Mouse (Mus musculus) thymus, postnatal 36 days (tissue): Measurements from ENCODE around the gene Moxd1.

Experiments used
- DNase-seq, 2 experiments: peaks; one replicate each; pipeline ENCODE4 v3.0.0; 2022; ENCODE audit warnings: mixed read lengths in 2 of 2

The Moxd1 gene

DNA sequence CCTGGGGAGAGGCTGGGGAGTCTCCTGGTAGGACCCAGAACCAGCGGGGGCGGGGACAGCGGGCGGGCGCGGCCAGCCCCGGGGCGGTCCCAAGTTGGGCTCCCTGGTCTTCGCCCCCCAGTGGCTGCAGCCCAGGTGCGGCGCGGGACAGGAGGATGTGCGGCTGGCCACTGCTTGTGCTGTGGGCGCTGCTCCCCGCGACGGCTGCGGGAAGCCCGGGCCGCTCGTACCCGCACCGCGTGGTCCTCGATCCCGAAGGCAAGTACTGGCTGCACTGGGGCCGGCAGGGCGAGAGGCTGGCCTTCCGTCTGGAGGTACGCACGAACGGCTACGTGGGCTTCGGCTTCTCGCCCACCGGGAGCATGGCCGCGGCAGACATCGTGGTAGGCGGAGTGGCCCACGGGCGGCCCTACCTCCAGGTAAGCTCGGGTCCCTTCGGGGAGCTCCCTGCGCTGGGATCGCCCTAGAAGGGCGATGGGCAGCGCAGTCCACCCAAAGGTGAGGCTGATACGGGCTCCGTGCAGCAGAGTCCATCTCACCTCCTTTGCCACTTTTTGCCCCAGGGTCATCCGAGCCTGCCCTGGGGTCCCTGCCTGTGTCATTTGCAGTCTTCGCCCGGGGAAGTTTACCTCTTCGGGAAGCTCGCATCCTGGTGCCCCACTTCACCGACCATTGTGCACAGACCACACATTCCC lies at the start of gene Moxd1:
TSS of gene Moxd1 (plus strand) at position 69 of the 695 bp plus-strand sequence.
- peak; percentile 7 to 28 for DNase-seq

GRCm38 (mm10) chr10:24190392-24190791 lies 32.9 kb upstream of the Moxd1 start:
- DNase-seq: no peak

DNA sequence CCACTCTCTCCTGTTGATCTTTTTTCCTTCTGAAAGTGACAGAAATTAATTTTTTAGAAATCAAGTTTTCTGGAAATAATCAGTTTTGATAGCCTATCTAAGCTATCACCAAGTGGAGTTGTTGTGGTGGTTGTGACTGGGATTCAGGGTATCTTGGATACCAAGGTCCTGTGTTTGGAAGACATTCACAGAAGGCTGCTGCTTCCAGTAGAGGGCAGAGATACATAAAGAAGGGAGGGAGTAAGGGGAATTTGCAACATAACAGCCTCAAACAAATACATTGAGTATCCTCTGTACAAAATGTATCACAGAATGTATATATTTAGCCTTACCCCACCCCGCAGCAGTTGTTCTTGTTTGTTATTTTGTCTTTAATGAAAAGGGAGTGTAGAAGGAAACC lies 31.3 kb upstream of the Moxd1 start:
- DNase-seq: no peak

DNA sequence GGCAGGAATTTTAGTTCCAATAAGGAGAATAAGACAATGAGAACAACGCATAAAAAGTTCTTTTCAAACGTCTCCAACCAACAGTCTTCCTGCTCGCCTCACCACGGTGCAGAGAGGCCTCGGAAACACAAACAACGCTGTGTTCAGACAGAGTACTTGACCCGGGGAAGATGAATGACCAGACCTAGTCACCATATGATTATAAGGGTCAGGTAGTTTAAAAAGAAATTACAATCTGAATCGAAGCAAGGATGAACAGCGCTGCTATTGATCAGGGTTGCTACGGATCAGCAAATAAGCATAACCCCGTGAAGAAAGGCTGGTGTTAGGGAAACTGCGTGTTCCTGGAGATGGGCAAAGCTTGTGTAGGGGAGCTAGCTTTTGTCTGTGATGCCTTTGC lies 24.0 kb upstream of the Moxd1 start:
- no peak for DNase-seq

DNA sequence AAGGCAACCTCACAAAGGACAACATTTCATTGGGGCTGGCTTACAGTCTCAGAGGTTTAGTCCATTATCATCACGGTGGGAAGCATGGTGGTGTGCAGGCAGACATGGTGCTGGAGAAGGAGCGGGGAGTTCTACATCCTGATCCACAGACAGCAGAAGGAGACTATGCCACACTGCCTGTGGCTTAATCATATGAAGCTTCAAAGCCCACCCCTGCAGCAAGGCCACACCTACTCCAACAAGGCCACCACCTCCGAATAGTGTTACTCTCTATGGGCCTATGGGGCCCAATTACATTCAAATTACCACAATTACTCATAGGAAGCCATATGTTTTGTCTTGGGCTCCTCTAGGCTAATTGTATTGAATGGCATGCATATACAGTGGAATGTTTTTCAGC lies 23.2 kb upstream of the Moxd1 start:
- no peak for DNase-seq

- no peak for DNase-seq
Observed at GRCm38 (mm10) chr10:24210075-24210474, 13.2 kb upstream of the Moxd1 start.

DNA sequence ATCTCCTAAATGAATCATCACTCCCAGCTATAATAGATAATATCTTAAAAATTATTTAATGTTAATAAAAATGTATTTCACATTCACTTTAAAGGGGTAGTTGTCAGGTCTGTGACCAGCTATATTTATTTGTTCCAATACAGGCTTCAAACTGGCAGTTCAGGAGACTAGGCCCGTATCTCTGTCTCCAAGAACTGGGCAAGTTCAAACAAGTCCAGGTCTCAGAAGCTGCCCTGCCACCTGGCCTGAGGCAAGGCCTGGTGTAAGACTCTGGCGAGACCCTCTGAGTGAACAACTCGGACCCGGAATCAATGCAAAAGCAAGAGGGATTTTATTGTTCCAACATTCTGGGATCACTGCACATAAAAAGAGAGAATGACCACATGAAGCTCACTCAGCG lies 10.0 kb upstream of the Moxd1 start:
- DNase-seq: no peak

- no peak for DNase-seq
Observed at GRCm38 (mm10) chr10:24217558-24218268, 5.6 kb upstream of the Moxd1 start.

GRCm38 (mm10) chr10:24220931-24221330 lies 2.4 kb upstream of the Moxd1 start:
- no peak for DNase-seq

GRCm38 (mm10) chr10:24222911-24223310 lies 406 bp upstream of the Moxd1 start:
- DNase-seq: no peak

DNA sequence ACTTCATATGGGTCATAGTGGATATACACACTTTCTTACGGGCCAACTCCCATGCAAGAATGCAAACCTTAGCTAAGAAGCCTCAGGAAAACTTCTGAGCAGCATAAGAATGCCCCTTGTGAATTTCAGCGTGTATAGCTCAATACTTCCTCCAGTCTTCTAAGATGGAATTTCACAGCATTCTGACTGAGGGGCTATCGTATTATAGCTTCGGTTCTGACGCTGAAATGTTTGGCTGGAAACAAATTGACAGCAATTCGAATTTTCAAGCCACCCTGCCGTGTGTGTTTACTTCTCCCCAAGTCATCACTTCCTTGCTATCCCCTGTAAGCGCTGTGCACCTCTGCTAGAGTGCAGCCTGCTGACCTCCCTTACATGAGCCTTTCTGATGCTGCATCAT lies 1.3 kb downstream of the Moxd1 start:
- no peak for DNase-seq

DNA sequence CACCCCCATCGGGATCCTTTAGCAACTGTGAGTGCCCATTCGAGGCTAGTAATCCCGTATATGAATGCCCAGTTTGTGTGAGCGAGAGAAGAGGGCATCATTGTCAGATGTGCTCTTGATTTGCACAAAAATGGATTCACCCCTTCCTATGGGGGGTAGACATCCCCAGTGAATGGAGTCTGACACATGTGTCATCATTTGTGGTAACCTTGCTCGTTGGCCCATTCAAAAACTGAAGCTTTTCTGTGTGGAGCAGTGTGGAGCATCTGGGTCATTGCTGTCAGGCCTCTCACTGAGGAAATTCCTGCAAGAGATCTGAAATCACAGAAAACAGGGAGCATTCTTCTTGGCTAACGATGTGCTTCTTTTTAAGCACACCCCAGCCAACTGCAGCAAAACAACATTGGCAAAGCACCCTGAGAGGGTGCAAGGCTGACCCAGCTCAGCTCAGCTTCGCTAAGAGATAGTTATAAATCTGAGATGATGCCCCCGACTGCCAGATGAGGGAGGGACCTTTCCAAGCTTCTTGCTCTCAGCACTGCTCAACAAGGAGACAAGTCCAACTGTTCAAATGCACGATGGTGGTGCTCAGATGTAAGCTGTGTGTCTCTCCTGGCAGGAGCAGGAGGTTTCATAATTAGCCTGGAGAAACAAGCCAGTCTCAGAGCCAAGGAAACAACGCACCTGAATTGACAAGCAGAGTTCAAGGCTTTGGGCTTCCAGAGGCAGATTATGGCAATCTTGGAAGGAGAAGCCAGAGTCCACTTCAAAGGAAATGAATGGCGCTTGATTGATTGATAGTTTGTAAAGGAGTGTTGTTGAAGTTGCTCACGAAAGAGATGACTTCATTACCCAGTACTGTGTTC lies 5.2 kb downstream of the Moxd1 start:
- no peak for DNase-seq

DNA sequence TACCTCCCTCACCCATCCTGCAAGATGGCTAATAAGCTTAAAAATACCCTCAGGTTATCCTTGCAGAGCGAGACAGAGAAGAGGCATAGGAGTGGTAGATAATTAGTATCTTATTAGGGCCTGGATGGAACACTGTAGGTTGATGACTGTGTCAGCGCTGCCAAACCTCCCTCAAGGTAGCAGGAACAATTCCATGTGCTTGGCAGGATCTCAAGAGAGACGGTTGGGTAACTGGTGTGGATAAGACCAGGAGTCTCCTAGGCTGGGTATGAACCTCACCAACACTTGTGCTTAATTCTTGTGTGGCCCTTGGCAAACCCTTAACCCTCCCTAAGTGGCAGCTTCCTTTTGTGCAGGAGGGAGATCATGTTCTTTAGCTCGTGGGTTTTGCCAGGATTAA lies 9.0 kb downstream of the Moxd1 start:
- DNase-seq: no peak

DNA sequence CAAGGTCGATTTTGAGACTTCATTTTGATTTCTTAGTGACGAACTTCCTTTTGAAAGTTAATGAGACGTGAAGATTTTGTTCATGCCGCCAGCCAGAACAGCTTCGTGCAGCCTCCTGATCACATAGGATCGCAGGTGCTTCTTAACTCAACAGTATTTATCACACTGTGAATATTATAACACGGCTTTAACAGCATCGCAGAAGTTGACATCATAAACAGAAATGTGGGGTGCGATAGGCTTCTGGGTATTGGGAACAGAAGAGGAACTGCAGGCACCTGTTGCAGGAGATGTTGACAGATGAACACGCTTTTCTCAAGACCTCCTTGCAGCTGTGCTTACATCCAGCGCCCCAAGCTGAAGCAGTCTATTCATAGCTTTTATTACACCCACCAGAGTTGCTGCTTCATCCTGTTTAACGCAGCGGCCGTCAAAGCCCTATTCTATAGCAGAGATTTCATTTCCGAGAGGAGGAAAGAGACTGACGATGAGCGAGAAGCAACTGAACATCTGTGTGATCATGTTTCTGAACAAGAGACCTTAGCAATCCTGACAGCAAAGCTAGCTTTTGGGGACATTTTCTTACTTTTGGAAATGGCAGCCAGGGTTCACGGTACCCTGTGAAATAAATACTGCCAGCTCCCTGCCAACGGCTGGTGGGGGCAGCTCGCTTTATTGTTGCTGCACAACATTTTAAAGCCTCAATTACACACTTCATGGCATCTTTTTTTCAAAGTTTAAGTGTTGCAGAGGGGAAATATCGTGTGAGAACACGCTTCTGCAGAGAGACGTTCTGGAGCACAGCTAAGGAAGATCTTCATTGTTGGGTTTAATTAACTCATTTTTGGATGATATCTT lies 12.3 kb downstream of the Moxd1 start:
- no peak for DNase-seq

DNA sequence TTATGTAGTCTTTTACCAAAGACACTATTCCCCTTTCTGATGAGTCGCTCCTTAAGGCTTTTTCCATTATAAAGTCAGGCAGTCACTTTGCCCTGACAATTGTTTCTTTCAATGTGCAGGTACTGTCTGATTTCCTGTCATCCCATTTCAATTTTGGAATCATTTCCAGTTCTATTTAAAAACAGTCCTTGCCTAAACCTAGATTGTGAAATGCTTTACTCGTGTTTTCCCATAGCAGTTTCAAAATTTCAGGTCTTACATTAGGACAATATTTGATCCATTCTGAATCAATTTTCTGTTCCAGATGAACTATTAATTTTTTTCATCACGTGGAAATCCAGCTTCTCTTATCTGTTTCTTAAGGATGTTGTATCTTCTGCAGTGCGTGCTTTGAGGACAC lies 23.5 kb downstream of the Moxd1 start:
- DNase-seq: no peak

DNA sequence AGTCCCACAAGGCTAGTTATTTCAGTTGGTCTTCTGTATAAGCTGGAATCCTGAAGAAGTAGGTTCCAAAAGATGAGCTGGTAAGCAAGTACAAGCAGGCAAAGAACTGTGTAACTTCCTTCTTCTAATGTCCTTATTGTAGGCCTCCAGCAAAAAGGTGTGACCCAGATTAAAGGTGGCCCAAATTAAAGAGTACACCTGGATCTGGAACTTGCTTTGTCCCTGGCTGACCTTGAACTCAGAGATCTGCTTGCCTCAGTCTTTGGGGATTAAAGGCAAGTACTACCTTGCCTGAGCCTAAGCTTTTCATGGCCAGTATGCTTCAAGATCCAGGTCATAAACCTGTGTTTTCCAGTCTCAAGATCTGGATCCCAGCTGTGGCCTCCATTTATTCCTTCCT lies 24.8 kb downstream of the Moxd1 start:
- DNase-seq: no peak

GRCm38 (mm10) chr10:24251631-24252030 lies 28.3 kb downstream of the Moxd1 start:
- DNase-seq: no peak

GRCm38 (mm10) chr10:24258150-24258549 lies 34.8 kb downstream of the Moxd1 start:
- no peak for DNase-seq

GRCm38 (mm10) chr10:24258885-24259284 lies 35.6 kb downstream of the Moxd1 start:
- DNase-seq: no peak

DNA sequence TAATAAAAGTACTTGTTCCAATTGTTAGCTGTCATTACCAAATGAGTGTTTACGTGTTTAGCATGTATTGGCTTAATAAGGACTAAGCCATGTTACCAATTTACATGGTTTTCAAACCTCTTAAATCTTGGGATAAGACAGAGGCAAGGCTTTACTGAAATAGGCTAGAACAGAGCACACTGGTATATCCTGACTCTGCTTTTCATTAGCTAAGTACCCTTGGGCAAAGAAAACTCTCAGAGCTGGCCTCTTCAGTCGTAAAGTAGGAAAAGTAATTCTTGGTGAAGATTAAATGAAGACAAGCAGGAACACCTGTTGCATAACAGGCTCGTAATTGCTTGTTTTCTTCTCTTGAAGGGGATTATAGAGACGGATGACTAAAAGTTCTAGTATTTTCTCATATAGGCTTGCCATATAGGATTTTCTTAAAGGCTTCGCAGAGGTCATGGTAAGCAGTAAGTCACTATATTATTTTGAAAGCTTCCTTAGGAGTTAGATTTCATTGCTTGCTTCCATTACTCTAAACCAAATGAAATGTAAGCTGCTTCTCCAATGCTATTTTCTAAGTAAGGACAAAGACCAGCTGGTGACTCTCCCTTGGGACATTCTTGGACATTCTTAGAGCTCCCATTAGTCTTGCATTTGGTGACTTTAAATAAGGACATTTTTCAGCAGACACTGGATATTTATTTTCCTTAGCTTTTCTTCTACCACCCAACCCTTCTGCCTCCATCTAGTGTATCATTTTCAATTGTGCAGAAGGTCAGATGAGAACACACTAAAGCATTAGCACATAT lies 36.7 kb downstream of the Moxd1 start:
- no peak for DNase-seq

- DNase-seq: no peak
Observed at GRCm38 (mm10) chr10:24267520-24267919, 44.2 kb downstream of the Moxd1 start.
